Mouse (Mus musculus) kidney, embryonic 14.5 days (tissue): ENCODE data around the gene Orai1. TPM values are rescaled to one million over a fixed set of nuclear protein-coding genes. Genes with fewer than 3 reads are reported as not detected.

Experiments
- ATAC-seq: fragments of 200-750 bp; cut with Nextera tagmentation; 2 replicates; pipeline ENCODE4 v1.8.0; 2017; ENCODE audit warnings: moderate number of reproducible peaks, mild to moderate bottlenecking, moderate TSS enrichment, moderate library complexity; ENCODE audit not compliant: low FRiP score, low TSS enrichment
- H3K27ac ChIP-seq: fragments of 300-500 bp; sonication (generic); 2 replicates; pipeline ENCODE4 v1.5.1; 2014; ENCODE audit warnings: low read depth, mild to moderate bottlenecking, low read length, moderate library complexity, mixed read lengths
- H3K27me3 ChIP-seq: fragments of 300-500 bp; sonication (generic); 2 replicates; pipeline ENCODE4 v1.6.1; 2014; ENCODE audit warnings: mild to moderate bottlenecking, low read length; ENCODE audit not compliant: control insufficient read depth, insufficient read depth
- H3K36me3 ChIP-seq: fragments of 300-500 bp; sonication (generic); 2 replicates; pipeline ENCODE4 v1.6.1; 2014; ENCODE audit warnings: low read length, mixed read lengths; ENCODE audit not compliant: control insufficient read depth, insufficient read depth
- H3K4me1 ChIP-seq: fragments of 300-500 bp; sonication (generic); 2 replicates; pipeline ENCODE4 v1.6.1; 2014; ENCODE audit warnings: low read length, mixed read lengths; ENCODE audit not compliant: control insufficient read depth, insufficient read depth
- H3K4me2 ChIP-seq: fragments of 300-500 bp; sonication (generic); replicated peaks from 2 replicates; pipeline ENCODE4 v1.6.1; 2014; ENCODE audit warnings: low read depth, mild to moderate bottlenecking, low read length
- H3K4me3 ChIP-seq: fragments of 300-500 bp; sonication (generic); 2 replicates; pipeline ENCODE4 v1.5.1; 2014; ENCODE audit warnings: mild to moderate bottlenecking, low read length
- H3K9ac ChIP-seq: fragments of 300-500 bp; sonication (generic); 2 replicates; pipeline ENCODE4 v1.6.1; 2014; ENCODE audit warnings: low read depth, mild to moderate bottlenecking, low read length, moderate library complexity
- H3K9me3 ChIP-seq: fragments of 300-500 bp; sonication (generic); 2 replicates; pipeline ENCODE4 v1.6.1; 2016; ENCODE audit warnings: low read length; ENCODE audit not compliant: control insufficient read depth
- WGBS: fragments of 180-500 bp; shearing (Covaris S2); extraction: QIAGEN DNeasy Blood & Tissue Kit; methylation state at CpG from one replicate; pipeline ENCODE4 v1.1.7; 2014; 5-methylcytosine and 5-hydroxymethylcytosine counted together
- polyA plus RNA-seq: library from polyadenylated mRNA; unstranded; fragments of >200 nt; fragmentation: Nextera tagmentation; extraction: Ambion mirVana; gene quantifications from 2 replicates; pipeline ENCODE4 v1.2.1, GENCODE M21; 2014

The Orai1 gene
- polyA plus RNA-seq, 1 experiment from 2014 or later = 21.5 TPM

DNA sequence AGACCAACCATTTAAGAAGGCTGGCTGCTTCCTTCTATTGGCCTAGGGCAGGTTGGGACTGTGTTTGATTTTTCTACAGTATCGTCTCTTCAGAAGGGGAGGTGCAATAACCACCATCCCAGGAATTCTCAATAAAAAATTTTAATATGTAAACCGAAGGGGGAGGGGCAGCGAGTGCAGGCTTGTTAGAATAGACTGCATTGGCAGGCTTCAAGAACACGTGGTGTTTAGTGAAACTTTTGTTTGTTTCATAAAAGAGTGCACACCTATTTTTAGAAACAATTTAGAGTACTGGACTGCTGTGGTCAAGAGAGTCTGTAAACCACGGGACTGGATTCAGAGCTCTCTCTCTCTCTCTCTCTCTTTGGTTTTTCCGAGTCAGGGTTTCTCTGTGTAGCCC is 8.2 kb downstream of the Orai1 start:
- Histone ChIP-seq H3K9ac (no peak overlapping the region), H3K9me3 (no peaks in the 10 kb centered on the region), H3K36me3 (no peaks in the 10 kb centered on the region), H3K4me1 (peaks cover 11% of the 10 kb centered on the region), H3K4me3 (no peak overlapping the region), H3K27me3 (no peaks in the 10 kb centered on the region), H3K27ac (no peak overlapping the region), H3K4me2 (no peak overlapping the region)
- WGBS = 89% methylated on average over 6 of the region's 6 CpGs
- no peak for ATAC-seq

DNA sequence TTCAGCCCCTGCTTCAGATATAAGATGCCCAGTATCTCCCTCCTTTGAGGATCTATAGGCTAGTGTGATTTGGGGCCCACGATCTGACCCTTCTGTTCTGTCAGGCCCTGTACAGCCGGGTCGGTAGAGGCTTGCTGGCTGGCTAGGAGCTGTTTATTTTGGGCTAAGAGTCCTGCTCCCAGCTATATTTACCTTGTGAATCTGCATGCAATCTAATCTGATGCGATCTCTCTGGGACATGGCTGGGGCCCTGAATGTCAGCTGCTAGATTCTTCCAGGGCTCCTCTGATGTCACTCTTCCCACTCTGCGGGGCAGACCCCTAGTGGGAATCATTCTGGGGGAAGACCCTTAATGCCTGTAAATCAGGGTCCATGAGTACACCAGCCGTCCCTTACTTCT is 9.4 kb downstream of the Orai1 start:
- no peak for ATAC-seq
- 89% methylated on average over 6 of the region's 6 CpGs for WGBS
- H3K27me3 ChIP-seq = no peaks in the 10 kb centered on the region
- peaks cover 11% of the 10 kb centered on the region for H3K4me1 ChIP-seq
- H3K4me2 ChIP-seq = no peak overlapping the region
- peaks cover 2% of the 10 kb centered on the region; the same call in 1 of the 2 replicates for H3K36me3 ChIP-seq
- no peak overlapping the region for H3K27ac ChIP-seq
- no peak overlapping the region for H3K4me3 ChIP-seq
- no peak overlapping the region for H3K9ac ChIP-seq
- no peaks in the 10 kb centered on the region for H3K9me3 ChIP-seq

DNA sequence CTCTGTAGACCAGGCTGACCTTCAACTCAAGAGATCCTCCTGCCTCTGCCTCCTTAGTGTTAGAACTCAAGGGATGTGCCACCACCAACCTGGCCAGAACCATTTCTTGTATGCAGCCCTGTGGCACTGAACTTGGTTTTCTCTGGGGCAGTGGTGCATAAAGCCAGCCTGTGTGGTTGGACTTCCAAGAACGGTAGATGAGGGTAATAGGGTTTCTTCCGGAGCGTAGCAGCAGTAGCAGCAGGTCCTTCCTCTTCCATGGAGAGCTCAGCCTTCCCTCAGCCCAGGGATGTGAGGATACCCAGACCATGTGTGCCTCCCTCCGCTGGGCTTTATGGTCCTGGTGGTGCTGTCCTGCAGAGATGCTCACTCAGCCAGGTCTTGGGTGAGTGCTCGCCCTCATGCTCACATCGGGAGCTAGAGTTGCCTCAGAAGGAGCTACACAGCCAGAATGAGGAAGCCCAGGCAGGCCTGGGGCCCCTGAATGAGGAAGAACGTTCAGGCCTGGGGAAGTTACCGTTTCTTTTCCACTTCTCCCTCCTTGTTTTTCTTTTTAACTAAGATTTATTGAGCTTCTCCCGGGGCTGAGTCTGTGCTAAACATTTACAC is 10.2 kb downstream of the Orai1 start:
- no peak overlapping the region for H3K4me2 ChIP-seq
- H3K27me3 ChIP-seq = no peaks in the 10 kb centered on the region
- no peaks in the 10 kb centered on the region for H3K9me3 ChIP-seq
- peaks cover 9% of the 10 kb centered on the region; the same call in 1 of the 2 replicates for H3K36me3 ChIP-seq
- peaks cover 11% of the 10 kb centered on the region for H3K4me1 ChIP-seq
- no peak overlapping the region for H3K4me3 ChIP-seq
- H3K9ac ChIP-seq = no peak overlapping the region
- 45% methylated on average over 9 of the region's 9 CpGs for WGBS
- H3K27ac ChIP-seq = no peak overlapping the region
- ATAC-seq = peak; percentile 20; the same call in 1 of the 2 replicates

DNA sequence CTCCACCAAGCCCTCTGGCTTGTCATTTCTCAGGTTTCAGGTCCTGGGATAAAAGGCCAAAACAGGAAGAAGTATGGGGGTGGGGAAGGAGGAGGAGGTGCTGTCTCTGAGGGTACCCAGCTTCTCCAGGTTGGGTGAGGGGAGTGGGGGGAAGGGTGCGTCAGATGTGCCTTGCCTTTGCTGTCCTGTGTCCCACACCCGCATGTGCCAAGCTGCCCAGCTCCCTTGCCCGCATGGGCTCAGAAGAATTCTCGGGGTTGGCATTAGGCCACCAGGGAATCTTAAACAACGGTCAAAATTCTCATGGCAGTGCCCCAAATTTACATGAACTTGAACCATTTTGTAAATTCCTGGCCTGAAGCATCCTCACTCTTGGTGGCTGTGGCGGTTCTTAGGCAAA is 11.5 kb downstream of the Orai1 start:
- no peak overlapping the region for H3K4me2 ChIP-seq
- ATAC-seq = no peak
- no peak overlapping the region for H3K9ac ChIP-seq
- H3K27me3 ChIP-seq = no peaks in the 10 kb centered on the region
- no peak overlapping the region for H3K4me3 ChIP-seq
- H3K27ac ChIP-seq = no peak overlapping the region
- H3K4me1 ChIP-seq = peaks cover 11% of the 10 kb centered on the region
- 70% methylated on average over 6 of the region's 6 CpGs for WGBS
- H3K9me3 ChIP-seq = no peaks in the 10 kb centered on the region
- H3K36me3 ChIP-seq = peaks cover 15% of the 10 kb centered on the region; the same call in 1 of the 2 replicates

DNA sequence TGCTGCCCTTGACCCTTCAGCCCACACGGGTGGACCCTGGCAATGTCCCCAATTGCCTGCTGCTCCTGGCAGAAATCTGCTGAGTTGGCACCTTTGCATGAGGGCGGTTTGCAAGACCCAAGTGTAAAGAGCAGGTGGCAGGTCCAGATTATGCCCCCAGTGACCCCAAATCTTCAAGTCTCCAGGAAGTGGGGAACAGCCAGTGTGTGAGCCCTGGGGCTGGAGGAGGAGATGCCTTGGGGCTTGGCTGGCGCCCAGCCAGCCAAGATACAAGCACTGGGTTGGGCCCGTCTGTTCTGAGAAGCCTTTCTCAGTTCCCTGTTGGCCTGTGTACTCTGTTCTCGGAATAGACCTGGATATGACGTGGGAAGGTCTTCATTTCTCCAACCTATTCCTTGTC is 12.6 kb downstream of the Orai1 start:
- peaks cover 11% of the 10 kb centered on the region for H3K4me1 ChIP-seq
- WGBS = 61% methylated on average over 6 of the region's 6 CpGs
- no peak overlapping the region for H3K4me2 ChIP-seq
- H3K27ac ChIP-seq = no peak overlapping the region
- H3K4me3 ChIP-seq = no peak overlapping the region
- H3K27me3 ChIP-seq = no peaks in the 10 kb centered on the region
- no peaks in the 10 kb centered on the region for H3K9me3 ChIP-seq
- H3K36me3 ChIP-seq = peaks cover 15% of the 10 kb centered on the region; the same call in 1 of the 2 replicates
- ATAC-seq = no peak
- no peak overlapping the region for H3K9ac ChIP-seq

DNA sequence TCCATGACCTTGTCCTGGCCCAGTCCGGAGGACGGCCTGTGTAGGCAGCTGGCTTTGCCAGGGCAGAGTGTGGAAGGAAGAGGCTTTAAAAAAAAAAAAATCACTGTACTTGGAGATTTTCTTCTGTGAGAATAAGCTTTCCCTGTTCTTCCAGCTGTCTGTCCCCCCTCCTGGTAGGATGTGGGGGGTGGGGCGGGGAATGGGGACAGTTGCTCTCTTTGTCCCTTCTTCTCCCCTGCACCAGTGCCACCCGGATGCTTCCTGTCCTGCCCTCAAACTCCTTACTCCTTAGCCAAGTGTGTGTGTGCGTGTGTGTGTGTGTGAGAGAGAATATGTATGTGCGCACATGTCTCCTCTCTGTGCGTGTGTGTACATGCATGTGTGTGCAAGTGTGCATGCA is 14.9 kb downstream of the Orai1 start:
- ATAC-seq = no peak
- Histone ChIP-seq H3K27ac (no peak overlapping the region), H3K36me3 (peaks cover 15% of the 10 kb centered on the region; the same call in 1 of the 2 replicates), H3K4me3 (no peak overlapping the region), H3K4me2 (no peak overlapping the region), H3K9ac (no peak overlapping the region), H3K9me3 (no peaks in the 10 kb centered on the region), H3K27me3 (no peaks in the 10 kb centered on the region), H3K4me1 (peaks cover 11% of the 10 kb centered on the region)
- WGBS = 91% methylated on average over 7 of the region's 7 CpGs

DNA sequence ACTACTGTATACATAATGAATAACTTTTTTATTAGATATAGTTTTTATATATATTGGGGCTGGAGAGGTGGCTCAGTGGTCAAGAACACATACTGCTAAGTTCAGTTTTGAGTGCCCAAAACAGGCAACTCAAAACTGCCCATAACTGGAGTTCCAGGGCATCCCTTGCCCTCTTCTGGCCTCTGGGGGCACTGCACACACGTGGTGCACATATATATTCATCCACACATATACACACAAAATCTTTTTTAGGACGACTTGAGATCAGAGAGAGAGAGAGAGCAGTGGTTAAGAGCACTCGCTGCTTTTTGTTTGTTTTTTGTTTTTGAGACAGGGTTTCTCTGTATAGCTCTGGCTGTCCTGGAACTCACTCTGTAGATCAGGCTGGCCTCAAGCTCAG is 16.4 kb downstream of the Orai1 start:
- no peaks in the 10 kb centered on the region for H3K27me3 ChIP-seq
- no peak overlapping the region for H3K27ac ChIP-seq
- no peak overlapping the region for H3K4me2 ChIP-seq
- H3K9ac ChIP-seq = no peak overlapping the region
- H3K36me3 ChIP-seq = peaks cover 15% of the 10 kb centered on the region; the same call in 1 of the 2 replicates
- 93% methylated on average over 3 of the region's 3 CpGs for WGBS
- ATAC-seq = no peak
- no peaks in the 10 kb centered on the region for H3K9me3 ChIP-seq
- no peak overlapping the region for H3K4me3 ChIP-seq
- H3K4me1 ChIP-seq = peaks cover 2% of the 10 kb centered on the region; the same call in 1 of the 2 replicates

DNA sequence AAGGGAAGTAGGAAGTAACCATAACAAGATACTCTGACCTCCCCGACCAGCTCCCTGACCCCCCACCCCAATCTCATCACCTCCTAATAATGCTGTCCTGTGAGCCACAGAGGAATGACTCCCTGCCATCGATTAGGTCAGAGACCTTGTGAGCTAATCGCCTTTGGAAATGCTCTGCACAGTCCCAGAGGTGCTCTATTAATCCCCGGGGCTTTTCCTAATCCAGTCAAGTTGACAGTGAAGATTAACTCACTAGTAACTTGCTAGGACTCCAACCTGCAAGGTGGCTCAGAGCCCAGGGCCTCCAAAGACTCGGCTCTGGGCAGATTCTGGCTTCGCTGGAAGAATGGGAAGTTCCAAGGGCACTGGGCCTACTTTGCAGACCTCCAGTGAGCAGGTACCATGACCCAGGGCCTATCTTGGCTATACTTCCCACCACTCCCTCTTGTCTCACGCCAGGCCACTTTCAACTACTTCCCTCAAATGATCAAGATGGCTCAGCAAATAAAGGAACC is 18.8 kb downstream of the Orai1 start:
- no peaks in the 10 kb centered on the region for H3K9me3 ChIP-seq
- no peak overlapping the region for H3K4me3 ChIP-seq
- H3K9ac ChIP-seq = no peak overlapping the region
- no peaks in the 10 kb centered on the region for H3K4me1 ChIP-seq
- 71% methylated on average over 7 of the region's 7 CpGs for WGBS
- no peak overlapping the region for H3K4me2 ChIP-seq
- no peak for ATAC-seq
- H3K27ac ChIP-seq = no peak overlapping the region
- H3K27me3 ChIP-seq = no peaks in the 10 kb centered on the region
- peaks cover 15% of the 10 kb centered on the region; the same call in 1 of the 2 replicates for H3K36me3 ChIP-seq

DNA sequence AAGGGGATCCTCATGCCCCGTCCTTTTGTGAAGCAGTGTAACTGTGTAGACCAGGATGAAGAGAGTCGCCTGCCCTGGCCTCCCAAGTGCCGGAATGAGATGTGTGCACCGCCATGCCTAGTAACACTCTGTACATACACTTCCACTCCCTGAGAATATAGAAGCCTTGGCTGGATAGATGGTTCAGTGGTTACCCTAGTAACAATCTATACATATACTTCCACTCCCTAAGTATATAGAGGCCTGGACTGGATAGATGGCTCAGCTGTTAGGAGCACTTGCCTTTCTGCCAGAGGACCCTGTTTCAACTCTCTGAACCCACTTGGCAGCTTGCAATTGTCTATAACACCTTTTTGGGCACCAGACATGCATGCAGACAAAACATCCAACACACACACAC is 20.2 kb downstream of the Orai1 start:
- H3K27ac ChIP-seq = no peak overlapping the region
- no peak for ATAC-seq
- no peak overlapping the region for H3K9ac ChIP-seq
- no peaks in the 10 kb centered on the region for H3K27me3 ChIP-seq
- no peak overlapping the region for H3K4me2 ChIP-seq
- peaks cover 5% of the 10 kb centered on the region; the same call in 1 of the 2 replicates for H3K36me3 ChIP-seq
- H3K9me3 ChIP-seq = no peaks in the 10 kb centered on the region
- no peak overlapping the region for H3K4me3 ChIP-seq
- WGBS = 85% methylated on average over 4 of the region's 4 CpGs
- 0 out of 2 replicates have a peak, but pooled peaks cover 3% of the 10 kb centered on the region for H3K4me1 ChIP-seq
